Mouse (Mus musculus): ENCODE results near the gene Ptprg.

- TF ChIP-seq POLR2A (IDR thresholded peaks at IDR 0.05; ENCODE audit: insufficient read depth, low read depth, low read length) (peak; percentile 94), EP300 (IDR thresholded peaks at IDR 0.05; ENCODE audit: insufficient read depth, low read depth, low read length) (peak; percentile 39; the same call in 1 of the 2 replicates), CTCF (IDR thresholded peaks at IDR 0.05) (no peak)
Measured at GRCm38 (mm10) chr14:12284141-12284912, 731.0 kb downstream of the Ptprg start, which contains the start of gene 3830406C13Rik.
